Mouse (Mus musculus): ENCODE data around the gene Tef. TPM values are rescaled to one million over a fixed set of nuclear protein-coding genes. Genes with fewer than 3 reads are reported as not detected.

Tef gene
- total RNA-seq, 2 experiments from 2014 or later: 64.1 to 135 TPM

GRCm38 (mm10) chr15:81839634-81840033, 37.4 kb downstream of the Tef start:
- intact Hi-C loops (cut with DNase I): loop anchor here (2.0 kb wide), 1 partner anchor 19 kb away; the partner anchor contains the start of gene Tob2
- DNase-seq (ENCODE audit: low spot score): peak; percentile 91

GRCm38 (mm10) chr15:81840306-81840705, 38.1 kb downstream of the Tef start:
- no peak for DNase-seq (ENCODE audit: low spot score)
- intact Hi-C loops (cut with DNase I): no loop called here

GRCm38 (mm10) chr15:81842275-81842674, 40.1 kb downstream of the Tef start:
- intact Hi-C loops (cut with DNase I): no loop called here

GRCm38 (mm10) chr15:81845033-81845625, 42.9 kb downstream of the Tef start:
- intact Hi-C loops (cut with DNase I): no loop called here
- DNase-seq (ENCODE audit: low spot score): no peak

More at GRCm38 (mm10) chr15:81842275-81842674, 40.1 kb downstream of the Tef start:
- DNase-seq (ENCODE audit: low spot score): no peak

- intact Hi-C loops (cut with DNase I): no loop called here
- peak; percentile 73 for DNase-seq (ENCODE audit: low spot score)
Observed at GRCm38 (mm10) chr15:81845724-81846123, 43.5 kb downstream of the Tef start.

GRCm38 (mm10) chr15:81846755-81847154, 44.5 kb downstream of the Tef start:
- intact Hi-C loops (cut with DNase I): no loop called here
- DNase-seq (ENCODE audit: low spot score): no peak

- no peak for DNase-seq (ENCODE audit: low spot score)
- intact Hi-C loops (cut with DNase I): no loop called here
Observed at GRCm38 (mm10) chr15:81847161-81847560, 44.9 kb downstream of the Tef start.

- DNase-seq (ENCODE audit: low spot score): no peak
- intact Hi-C loops (cut with DNase I): no loop called here
Observed at GRCm38 (mm10) chr15:81847861-81848260, 45.6 kb downstream of the Tef start.

GRCm38 (mm10) chr15:81848301-81848700, 46.1 kb downstream of the Tef start:
- no peak for DNase-seq (ENCODE audit: low spot score)
- intact Hi-C loops (cut with DNase I): no loop called here

GRCm38 (mm10) chr15:81849104-81849503, 46.9 kb downstream of the Tef start:
- no peak for DNase-seq (ENCODE audit: low spot score)
- intact Hi-C loops (cut with DNase I): no loop called here

- DNase-seq (ENCODE audit: low spot score): no peak
Observed at GRCm38 (mm10) chr15:81850718-81851117, 48.5 kb downstream of the Tef start.

GRCm38 (mm10) chr15:81851375-81851774, 49.2 kb downstream of the Tef start:
- DNase-seq (ENCODE audit: low spot score): no peak
- intact Hi-C loops (cut with DNase I): no loop called here

More at GRCm38 (mm10) chr15:81850718-81851117, 48.5 kb downstream of the Tef start:
- intact Hi-C loops (cut with DNase I): no loop called here

GRCm38 (mm10) chr15:81852411-81853000, 50.3 kb downstream of the Tef start:
- intact Hi-C loops (cut with DNase I): no loop called here
- no peak for DNase-seq (ENCODE audit: low spot score)

- intact Hi-C loops (cut with DNase I): no loop called here
- no peak for DNase-seq (ENCODE audit: low spot score)
Observed at GRCm38 (mm10) chr15:81853081-81853480, 50.9 kb downstream of the Tef start.

- peak; percentile 76 for DNase-seq (ENCODE audit: low spot score)
- intact Hi-C loops (cut with DNase I): loop anchor here (2.0 to 5.0 kb wide), 2 partner anchors 23 to 44 kb away; no protein-coding TSS in a partner anchor
Observed at GRCm38 (mm10) chr15:81856030-81856790, 54.0 kb downstream of the Tef start.

- no peak for DNase-seq (ENCODE audit: low spot score)
- intact Hi-C loops (cut with DNase I): loop anchor here (2.0 to 5.0 kb wide), 2 partner anchors 24 to 45 kb away; no protein-coding TSS in a partner anchor
Observed at GRCm38 (mm10) chr15:81856938-81857723, 54.9 kb downstream of the Tef start.

GRCm38 (mm10) chr15:81857724-81858116, 55.5 kb downstream of the Tef start:
- no peak for DNase-seq (ENCODE audit: low spot score)
- intact Hi-C loops (cut with DNase I): loop anchor here (2.0 to 5.0 kb wide), 3 partner anchors 19 to 45 kb away; no protein-coding TSS in a partner anchor

- intact Hi-C loops (cut with DNase I): loop anchor here (2.0 to 5.0 kb wide), 2 partner anchors 19 to 46 kb away; no protein-coding TSS in a partner anchor
- DNase-seq (ENCODE audit: low spot score): peak; percentile 87
Observed at GRCm38 (mm10) chr15:81858138-81858516, 55.9 kb downstream of the Tef start.

GRCm38 (mm10) chr15:81858517-81859329, 56.5 kb downstream of the Tef start, which contains the start of gene Tob2:
Tob2 (minus strand) TSS chr15:81858796.
- no peak for DNase-seq (ENCODE audit: low spot score)
- intact Hi-C loops (cut with DNase I): loop anchor here (2.0 to 5.0 kb wide), 2 partner anchors 20 to 46 kb away; no protein-coding TSS in a partner anchor
